Mouse (Mus musculus): ENCODE measurements around the gene Khdc3. TPM values are rescaled to one million over a fixed set of nuclear protein-coding genes. Genes with fewer than 3 reads are reported as not detected.

The Khdc3 gene
- 0.20 TPM for polyA plus RNA-seq (2017; shearing (Covaris generic))

DNA sequence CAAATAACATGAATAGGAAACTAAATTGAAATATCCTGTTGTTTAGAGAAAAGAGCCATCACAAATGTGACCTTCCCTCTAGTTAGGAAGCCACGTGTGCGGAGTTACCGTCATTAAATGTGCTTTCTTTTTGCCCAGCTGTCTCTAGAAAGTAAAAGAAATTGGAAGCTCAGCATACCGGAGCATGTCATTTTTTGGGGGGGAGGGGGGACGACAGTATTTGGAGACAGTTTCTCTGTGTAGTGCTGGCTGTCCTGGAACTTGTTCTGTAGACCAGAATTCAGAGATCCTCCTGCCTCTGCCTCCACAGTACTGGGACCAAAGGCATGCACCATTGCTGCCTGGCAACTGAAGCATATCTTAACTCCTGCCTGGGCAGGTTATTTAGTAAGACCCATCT lies at the start of gene Khdc3:
Gene Khdc3, plus strand, starts transcription at position 301 of the 400 bp plus-strand sequence.

GRCm38 (mm10) chr9:73102181-73102580 lies 545 bp downstream of the Khdc3 start, which contains the start of gene Gm20509:
TSS of gene Gm20509 (plus strand) at chr9:73102470.

DNA sequence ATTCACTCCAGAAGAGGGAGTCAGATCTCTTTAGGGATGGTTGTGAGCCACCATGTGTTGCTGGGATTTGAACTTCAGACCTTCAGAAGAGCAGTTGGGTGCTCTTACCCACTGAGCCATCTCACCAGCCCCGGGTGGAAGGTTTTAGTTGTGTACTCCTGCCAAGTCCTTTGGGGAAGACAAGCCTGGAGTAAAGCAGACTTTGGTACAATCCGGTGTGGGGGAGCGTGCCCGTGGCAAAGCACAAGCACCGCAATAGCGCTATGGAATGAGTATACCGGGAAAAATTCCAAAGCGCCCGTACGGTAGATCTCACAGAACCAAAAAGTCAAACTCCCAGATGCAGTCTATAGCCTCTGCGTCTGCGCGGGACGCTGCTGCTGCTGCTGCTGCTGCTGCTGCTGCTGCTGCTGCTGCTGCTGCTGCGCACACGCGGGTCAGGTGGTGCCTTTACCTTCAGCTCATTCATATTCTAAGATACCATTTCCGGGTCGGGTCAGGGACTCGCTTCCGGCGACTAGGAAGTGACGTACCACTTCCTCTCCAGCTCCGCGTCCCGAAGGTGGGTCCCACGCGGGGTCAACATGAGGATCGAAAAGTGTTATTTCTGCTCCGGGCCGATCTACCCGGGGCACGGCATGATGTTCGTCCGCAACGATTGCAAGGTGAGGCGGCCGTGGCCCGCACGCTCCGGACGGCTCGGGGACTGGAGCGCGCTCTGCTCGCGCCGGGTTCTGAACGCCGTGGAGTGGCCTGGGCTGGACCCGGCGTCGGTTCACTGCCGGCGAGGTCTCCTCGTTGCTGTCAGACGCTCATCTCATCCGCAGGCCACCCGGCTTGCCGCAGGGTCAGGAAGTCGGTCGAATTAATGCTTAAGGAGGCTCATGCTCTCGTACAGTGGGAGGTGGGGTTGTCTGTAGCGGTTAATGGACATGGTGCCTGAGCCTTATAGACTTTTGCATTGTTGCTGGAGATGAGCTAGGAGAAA lies 11.6 kb downstream of the Khdc3 start, which contains the start of gene Rsl24d1:
Gene Rsl24d1, plus strand, starts transcription at position 508 of the 988 bp plus-strand sequence.

Other genes with a start within 250 kb of the Khdc3 start
- not detected for gene Pygo1, start 176.2 kb upstream of the Khdc3 start, polyA plus RNA-seq (2017; shearing (Covaris generic))
- gene Dyx1c1, start 143.1 kb upstream of the Khdc3 start, polyA plus RNA-seq (2017; shearing (Covaris generic)), result 1.4 TPM
- not detected for gene Gm44503, start 143.0 kb upstream of the Khdc3 start, polyA plus RNA-seq (2017; shearing (Covaris generic))
- gene Ccpg1os, start 116.5 kb upstream of the Khdc3 start, polyA plus RNA-seq (2017; shearing (Covaris generic)), result 3.3 TPM
- 126 TPM for gene Ccpg1, start 116.4 kb upstream of the Khdc3 start, polyA plus RNA-seq (2017; shearing (Covaris generic))
- gene Pigb, start 61.5 kb upstream of the Khdc3 start, polyA plus RNA-seq (2017; shearing (Covaris generic)), result 11.9 TPM
- gene Rab27a, start 57.0 kb upstream of the Khdc3 start, polyA plus RNA-seq (2017; shearing (Covaris generic)), result 36.3 TPM
- not detected for gene Gm20509, start 634 bp downstream of the Khdc3 start, polyA plus RNA-seq (2017; shearing (Covaris generic))
- gene Rsl24d1, start 11.6 kb downstream of the Khdc3 start, polyA plus RNA-seq (2017; shearing (Covaris generic)), result 77.1 TPM